Mouse (Mus musculus): ENCODE measurements around the gene Zfhx3.

The Zfhx3 gene

DNA sequence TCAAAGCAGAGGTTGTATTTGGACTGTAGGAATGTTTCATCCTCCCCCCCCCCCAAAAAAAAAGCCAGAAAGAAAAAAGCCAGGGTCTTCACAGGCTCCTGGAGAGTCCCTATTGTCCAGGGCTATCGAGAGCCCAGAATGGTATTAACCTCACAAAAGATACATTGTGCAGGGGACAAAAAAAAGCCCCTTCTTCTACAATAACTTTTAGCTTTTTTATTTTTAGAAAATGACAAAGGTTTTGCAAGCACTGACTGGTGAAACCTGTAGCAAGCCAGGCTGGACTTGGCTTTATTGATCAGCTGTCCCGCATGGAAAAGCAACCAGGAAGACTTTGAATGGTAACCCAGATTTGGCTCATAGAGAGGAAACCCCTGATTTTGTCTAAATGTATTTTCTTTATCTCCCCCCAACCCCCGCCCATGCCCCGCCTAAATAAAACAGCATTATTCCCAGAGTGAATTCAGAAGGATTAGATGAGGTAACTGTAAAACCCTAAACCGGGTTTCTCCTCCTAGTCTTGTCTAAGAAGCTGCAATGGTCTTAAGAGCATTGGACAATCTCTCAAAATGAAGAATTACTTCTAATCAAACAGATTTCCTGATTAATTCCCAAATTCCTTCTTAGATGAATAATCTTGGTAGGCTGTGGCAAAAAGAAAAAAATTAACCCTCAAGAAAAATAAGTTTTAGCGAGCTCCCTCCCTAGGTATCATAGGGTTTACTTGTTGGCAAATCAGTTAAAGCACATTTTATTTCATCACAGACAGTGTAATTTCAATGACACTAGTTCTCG lies 759.1 kb downstream of the Zfhx3 start:
- no peak for DNase-seq (ENCODE audit: low spot score)

DNA sequence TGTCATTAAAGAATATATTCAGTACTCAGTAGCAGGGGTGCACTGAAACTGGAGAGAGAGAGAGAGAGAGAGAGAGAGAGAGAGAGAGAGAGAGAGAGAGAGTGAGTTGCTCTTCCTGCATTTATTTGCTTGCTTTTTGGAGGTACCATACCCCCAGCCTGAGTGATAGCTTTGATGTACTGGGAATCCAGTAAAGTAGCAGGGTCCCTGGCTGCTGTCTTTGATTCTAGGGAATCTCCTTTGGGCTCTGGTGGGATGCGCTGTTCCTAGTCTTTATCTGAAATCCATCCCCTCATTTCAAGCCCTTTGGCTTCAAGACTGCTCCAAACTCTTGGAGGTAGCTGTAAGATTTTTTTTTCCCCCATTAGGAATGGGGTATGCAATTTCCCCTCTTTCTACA lies 759.8 kb downstream of the Zfhx3 start:
- no peak for DNase-seq (ENCODE audit: low spot score)

DNA sequence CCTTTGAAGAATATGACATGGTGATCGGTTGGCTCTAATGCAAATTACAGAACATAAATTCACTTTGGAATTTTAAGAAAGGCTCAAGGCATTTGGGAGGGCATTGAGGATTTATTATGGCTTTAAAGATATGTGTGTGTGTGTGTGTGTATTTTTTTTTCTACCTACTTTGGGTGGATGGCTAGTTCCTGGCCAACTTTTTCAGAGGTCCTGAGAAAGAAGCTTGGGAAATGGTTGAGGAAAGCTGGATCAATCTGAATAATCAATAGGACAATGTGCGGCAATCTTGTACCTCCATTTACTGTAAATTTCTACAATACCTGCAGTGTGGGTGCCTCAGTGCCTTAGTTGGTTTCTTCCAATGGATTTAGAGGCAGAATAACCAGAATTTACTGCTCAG lies 763.3 kb downstream of the Zfhx3 start:
- no peak for DNase-seq (ENCODE audit: low spot score)

DNA sequence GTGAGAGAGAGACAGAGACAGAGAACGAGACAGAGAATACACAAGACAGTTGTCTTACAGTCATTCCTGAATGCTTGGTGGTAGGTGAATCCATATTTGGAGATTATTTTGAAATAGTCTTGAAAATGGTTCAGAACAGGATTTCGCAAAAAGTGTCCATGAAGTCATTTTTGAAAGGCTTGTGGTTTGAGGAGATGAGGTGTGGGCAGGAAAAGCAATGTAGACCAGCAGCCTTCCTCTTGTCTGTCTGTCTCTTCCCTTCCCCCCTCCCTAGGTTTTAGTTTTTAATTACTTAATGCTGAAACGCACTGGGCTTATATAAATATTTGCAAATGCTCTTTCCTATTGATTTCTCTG lies 764.0 kb downstream of the Zfhx3 start:
- no peak for DNase-seq (ENCODE audit: low spot score)

DNA sequence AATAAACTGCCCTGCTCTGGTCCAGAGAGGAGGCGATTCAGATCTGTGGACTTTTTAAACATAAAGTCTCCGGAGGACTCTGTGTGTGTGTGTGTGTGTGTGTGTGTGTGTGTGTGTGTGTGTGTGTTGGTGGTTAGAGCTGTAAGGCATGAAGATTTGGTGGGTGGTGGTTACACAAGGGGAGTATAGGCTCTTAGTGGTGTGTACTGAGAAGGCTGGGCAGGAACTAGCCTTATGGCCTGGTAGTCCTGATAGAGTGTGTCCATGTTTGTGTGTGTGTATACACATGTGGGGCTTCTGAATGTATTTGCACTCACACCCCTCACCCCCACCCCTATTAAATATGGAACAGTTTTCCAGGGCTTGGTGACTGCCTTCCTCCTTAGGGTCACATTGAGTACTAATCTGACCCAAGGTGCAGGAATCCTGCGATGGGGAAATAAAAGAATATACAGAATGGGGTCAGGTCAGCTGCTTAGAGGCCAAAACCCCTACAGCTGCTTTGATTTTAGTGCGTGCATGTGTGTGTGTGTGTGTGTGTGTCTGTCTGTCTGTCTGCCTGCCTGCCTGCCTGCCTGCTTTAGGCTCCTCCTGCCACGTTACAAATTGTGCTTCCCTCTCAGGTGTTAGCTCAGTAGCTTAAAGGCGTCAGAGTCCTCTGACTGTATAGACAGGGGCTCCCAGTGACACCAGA lies 764.6 kb downstream of the Zfhx3 start:
- no peak for DNase-seq (ENCODE audit: low spot score)

DNA sequence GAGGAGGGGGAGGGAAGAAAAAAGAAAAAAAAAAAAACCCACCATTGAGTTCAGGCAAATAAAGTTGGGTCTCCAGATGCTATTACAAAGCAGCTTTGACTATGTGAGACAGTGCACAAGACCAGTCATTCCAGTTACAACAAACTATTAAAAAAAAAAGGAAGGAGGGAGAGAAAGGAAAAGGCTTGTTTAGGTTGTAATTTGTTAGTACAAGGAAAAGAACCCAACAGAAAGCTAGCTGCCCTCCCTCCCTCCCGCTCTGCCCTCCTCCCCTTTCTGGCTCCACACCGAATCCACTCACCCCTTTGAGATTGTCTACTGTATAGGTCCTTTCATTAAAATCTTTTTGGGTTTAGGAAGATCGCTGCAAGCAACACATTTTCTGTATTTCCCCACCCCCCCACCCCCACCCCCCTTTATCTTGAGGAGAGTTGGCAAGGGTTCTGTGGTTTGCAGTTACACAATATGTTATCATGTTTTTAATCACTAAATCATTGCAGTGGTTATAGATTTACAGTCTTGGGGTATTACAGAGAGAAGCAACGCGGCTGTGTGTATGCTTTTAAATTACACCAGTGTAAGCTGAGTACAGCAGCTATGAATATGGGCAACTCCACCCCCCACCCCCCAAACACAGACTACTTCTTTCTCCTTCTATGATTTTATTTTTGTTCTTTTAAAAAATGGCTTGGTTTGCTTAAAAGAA lies 765.3 kb downstream of the Zfhx3 start:
- DNase-seq (ENCODE audit: low spot score), result no peak

DNA sequence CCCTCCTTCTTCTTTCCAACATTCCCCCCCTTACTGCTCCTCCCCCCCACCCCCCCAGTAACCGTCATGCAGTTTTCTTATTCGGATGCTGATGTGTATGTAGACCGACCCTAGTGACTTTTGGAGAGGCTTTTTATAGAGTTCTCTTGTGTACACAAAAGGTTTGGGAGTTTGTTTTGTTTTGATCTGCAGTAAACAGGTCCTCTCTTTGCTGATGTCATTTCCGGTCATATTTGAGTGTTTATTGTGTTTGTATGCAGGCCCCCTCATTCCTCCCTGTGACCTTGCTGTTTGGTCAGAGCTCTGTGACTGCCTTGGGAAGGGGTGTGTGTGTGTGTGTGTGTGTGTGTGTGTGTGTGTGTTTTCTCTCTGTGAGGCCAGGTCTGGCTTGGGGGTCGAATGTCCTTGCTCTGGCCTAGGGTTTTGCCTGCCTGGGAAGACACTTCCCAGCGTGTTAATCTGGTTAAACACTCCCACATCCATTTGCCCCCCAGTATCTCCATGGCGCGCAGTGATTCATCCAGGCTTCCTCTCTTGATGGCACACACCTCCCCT lies 766.5 kb downstream of the Zfhx3 start:
- DNase-seq (ENCODE audit: low spot score), result no peak

DNA sequence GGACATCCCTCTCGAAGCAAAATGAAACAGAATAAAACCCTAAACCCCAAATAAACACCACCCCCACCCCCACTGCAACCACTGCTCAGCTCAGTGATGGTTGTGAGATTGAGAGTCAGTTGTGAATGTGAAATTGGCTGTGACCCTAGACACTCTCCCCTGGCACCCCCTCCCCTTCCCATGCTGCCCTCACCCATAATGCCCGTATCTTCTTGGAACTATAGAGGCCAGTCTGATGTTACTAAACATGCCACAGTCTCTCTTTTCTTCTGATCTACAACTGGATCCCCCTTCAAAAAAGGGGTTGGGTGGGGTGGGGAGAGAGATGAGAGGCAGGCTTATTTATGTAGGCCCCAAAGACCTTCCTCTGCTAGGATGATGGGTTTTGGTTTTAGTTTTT lies 767.0 kb downstream of the Zfhx3 start:
- DNase-seq (ENCODE audit: low spot score), result no peak

DNA sequence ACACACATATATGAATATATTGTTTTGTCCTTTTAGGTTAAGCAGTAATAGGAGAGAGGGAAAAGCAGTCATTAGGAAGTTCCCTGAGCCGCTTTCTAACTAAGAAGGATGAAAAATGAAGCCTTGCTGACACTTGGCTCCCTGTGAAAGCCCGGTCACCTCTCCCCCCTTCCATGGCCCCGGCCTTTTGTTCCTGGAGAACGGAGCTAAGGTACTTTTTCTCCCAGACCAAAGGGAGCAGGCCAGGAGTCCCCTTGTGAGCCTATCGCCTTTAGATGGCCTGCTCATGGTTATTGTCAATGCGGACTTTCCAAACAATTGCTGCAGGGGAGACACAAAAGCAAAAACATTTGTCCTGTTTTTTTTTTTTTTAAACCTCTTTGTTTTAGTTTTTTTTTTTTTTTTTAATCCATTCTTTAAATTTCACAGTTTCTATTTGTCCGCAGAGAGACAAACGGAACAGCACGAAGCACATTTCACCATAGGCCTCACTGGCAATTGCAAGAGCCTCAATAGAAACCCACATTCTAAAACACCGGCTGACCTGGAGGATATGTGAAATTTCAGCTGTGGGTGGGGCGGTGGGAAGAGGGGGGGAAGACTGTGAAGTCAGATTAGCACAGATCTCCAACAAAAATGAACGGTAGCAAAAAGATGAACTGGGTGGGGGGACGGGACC lies 767.6 kb downstream of the Zfhx3 start:
- no peak for DNase-seq (ENCODE audit: low spot score)

DNA sequence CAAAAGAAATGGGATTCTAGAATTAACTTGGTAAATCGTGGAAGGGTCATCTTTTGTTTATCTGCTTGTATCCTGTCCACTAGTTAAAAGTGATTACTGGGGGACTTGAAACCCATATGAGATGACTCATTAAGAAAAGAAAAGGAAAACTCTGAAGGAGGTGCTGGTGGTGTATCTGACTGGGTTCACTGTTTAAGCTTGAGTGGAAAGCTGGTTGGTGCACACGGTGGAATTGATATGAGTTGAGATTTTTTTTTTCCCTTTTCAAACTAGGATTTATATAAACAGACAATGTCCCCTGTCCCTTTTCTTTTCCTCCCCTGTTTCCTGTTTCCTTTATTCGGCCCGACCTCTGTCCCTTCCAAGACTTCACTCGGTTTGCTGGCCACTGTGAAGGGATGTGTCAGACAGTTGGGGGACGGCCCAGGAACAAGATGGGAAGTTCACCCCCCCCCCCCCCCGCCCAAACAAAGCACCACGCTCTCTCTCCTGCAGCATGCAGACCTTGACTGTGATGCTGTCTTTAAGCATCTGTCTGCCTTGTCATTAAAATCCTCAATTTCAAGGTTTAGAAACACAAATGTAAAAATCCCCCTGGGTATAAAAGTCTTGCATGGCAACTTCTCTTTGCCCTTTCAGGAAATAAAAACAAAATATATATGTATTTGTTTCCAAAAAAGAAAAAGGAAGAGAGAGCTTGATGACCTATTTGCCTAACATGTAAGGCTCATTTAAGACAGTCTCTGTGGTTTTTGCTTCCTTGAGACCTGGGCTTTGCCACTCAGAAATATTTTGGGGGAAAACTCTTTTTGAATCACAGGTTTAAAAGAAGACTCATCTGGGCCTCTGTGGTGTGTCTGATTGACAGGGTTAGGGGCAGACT lies 768.4 kb downstream of the Zfhx3 start:
- no peak for DNase-seq (ENCODE audit: low spot score)

DNA sequence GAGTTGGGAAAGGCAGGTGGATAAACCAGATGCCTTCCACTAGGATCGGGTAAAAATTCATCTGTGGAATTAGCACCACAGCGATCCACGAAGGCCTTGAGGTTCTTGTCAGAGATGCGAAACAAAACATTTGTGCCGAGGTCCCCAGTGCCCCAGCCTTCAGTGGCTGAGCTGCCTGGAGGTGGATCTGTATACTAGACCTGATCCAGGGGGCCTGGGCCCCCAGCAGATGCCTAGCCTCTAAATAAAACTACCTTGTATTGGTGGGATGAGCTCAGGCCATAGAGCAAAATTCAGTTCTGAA lies 769.0 kb downstream of the Zfhx3 start:
- DNase-seq (ENCODE audit: low spot score), result no peak

DNA sequence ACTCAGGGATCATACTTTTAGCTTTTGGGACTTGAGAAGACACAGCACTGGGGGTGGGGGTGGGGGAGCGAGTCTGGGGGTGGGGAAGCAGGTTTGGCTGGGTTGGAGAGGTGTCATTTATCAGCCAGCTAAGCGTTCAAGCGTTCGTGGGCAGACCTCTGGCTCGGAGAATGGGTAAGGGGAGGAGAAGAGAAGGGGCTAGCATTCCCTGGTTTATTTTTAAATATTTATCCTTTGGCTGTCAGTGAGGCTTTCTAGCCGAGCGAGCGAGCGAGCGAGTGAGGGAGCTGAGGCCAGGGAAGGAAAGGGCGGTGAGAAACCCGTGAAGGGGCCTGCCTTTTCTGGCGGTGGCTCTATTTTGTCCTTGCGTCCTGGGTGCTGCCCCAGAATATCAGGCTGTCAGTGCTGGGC lies 769.6 kb downstream of the Zfhx3 start:
- no peak for DNase-seq (ENCODE audit: low spot score)

DNA sequence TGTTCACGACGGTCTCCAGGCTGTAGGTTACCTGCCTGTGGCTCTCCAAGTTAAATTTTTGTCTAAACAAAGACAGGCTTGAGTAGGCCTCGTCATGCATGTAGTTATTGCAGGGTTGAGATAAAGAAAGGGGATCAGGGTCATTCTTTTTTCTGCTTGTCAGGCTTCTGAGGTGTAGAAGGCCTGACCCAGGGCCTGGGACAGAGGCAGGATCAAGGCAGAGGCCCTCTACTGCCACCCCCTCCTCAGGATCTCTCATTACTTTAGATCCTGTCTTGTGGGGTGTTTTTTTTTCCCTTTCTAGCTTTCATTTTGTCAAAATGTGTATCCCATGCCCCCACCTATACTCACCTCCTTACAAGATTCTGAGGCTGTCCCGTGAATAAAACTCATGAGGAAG lies 770.2 kb downstream of the Zfhx3 start:
- no peak for DNase-seq (ENCODE audit: low spot score)

DNA sequence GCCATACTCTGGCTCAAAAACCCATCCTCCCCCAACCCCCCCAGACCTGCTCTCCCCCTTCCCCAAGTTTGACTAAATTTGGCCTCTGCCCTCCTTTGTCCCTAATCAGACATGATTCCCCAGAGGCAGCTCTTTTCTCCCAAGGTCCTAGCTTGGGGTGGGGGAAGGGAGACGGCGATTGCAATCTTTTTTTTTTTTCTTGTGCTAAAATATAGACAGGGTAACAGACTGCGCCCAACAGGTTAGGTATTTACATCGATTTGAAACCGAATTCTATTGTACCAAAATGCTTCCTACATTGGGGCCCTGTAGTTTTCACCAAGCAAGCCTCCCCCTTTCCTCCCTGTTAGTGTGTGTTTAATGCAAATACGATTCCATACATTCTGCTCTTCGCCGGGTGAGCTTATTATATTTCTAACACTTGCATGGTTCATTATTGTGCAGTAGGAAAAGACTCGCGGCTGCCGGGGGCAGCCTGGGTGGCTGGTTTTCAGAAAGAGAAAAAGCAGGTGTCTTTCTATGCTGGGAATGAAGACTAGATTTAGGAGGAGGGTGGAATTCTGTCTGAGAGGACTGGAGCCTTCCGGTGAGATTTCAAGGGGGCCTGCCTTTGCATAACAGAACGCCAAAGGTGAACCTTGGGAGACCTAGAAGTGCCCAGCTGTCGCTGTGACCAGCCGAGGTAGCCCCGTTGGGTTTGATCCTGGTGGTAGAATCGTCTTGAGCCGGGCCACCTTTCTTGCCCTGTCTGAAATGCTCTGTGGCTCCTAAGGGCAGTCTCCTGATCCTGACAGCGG lies 771.1 kb downstream of the Zfhx3 start:
- DNase-seq (ENCODE audit: low spot score), result no peak

DNA sequence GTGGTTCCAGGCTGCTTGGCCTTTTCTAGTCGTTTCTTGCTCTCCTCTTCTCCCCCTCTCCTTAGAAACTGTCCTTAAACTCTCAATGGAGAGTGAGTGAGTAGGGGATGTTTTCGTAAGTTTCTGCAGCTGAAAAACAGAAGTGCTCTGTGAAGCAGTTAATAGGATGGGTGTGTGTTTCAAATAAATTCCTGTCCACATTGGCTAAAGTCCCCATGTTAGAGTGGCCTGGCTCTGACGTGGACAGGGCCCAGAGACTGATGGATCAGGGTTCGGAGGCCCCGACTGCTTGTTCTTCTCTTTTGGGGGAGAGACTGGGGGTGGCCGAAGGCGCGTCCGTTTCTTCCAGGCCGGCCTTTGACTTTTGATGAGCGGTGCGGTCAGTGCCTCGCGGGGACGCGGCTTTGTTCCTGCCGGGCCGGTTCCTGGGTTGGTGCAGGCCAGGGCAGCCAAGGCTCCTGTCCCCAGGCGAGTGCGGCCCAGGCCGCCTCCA lies 771.7 kb downstream of the Zfhx3 start:
- peak; percentile 31 for DNase-seq (ENCODE audit: low spot score)

DNA sequence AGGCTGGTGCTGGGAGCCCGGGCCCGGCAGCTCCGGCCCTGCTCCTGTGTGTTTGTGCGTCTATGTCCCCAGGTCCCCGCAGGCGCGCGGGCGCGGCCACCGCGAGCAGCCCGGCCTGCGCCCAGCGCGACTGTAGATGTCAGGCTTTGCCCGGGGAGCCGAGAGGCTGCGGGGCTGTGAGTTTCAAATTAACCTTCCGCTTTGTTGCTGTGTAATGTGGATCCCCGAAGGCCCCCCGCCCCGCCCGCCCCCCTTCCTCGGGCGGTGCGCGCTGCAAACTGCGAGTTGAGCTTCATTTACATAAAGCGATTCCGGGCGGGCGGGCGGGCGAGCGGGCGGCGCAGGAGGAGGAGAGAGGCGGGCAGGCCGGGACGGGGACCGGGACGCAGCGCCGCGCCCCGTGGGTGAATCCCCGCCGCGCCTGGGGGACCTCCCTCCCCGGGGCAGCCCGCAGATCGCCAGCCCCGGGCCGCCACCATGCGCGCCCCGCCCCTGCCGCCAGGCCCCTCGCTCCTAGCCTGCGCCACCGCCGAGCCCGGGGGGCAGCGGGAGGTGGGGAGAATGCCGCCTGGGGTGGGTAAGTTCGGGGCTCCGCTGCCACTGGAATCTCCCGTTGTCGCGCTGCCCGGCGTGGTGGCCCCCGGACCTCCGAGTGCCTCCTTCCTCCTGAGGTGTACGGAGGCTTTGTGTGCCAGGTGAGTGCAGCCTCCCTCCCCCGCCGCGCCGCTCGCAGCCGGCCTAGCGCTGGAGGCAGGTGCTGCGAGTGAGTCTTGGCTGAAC lies 772.4 kb downstream of the Zfhx3 start:
- peak; percentile 70 for DNase-seq (ENCODE audit: low spot score)

DNA sequence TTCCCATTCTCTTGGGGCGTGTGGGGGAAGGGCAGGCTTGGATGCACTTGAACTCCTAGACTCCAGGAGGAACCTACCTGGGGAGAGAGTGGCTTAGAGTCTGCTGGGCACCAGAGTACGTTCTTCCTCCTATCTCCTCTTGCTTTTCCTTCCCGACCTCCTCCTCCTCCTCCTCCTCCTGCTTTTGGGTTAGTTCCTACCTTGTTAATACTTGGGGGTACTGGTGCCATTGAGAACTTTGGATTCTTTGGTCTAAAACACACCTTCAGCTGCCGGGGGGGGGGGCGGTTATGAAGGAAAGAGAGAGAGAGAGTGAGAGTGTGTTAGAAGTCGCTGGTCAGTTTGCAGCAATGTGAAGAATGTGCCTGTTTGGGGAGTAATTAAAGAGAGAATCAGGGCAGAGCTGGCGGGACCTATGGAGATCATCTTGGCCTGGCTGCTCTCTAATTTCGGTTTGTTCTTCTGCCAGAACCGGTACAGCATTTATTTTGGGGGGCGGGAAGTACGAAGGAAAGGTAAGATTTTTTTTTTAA lies 773.0 kb downstream of the Zfhx3 start:
- no peak for DNase-seq (ENCODE audit: low spot score)

DNA sequence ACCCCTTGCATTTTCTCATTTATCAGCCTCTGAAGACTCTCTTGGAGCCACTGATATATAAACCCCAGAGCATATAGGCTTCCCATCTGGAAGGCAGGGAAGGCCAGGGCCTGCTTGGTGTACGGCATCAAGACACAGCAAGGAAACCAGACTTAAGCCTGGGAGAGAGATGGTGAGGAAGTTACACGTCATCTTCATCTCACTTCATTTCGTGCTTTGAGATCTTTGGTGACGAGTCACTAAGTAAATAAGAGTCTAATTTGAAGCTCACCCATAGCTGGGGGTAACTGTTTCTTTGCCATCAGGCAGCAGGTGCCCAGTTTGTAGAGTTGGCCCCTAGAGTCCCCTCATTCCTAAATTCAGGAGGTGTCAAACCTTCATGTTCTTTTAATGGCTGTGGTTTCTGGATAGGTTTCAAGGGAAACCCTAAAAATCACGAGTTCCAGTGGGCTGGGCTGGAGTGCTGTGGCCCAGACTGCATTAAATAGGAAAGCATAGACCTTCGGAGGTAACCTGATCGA lies 773.9 kb downstream of the Zfhx3 start:
- DNase-seq (ENCODE audit: low spot score), result no peak

DNA sequence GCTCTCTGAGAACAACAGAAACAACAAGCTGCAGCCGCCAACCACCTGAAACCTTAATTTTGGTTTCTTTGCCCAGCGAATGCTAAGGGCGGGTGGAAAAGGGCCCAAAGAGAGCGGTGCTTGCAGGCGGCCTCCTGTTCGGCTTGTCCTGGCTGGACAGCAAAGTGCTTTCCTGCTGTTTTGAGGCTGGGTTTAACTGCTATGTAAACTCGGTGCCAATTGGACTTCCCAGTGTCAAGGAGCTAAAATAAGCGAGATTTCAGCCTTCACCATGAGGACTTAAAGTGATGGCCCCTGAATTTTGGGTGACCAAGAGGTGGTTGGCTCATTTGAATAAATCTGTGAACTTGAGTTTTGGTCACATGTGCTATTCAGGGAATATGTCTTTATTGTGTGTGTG lies 775.1 kb downstream of the Zfhx3 start:
- DNase-seq (ENCODE audit: low spot score), result no peak

Data from testis, postnatal 14 days (tissue).